Mouse (Mus musculus) intestine, embryonic 14.5 days (tissue): Measurements from ENCODE around the gene Pkd1. TPM values are rescaled to one million over a fixed set of nuclear protein-coding genes. Genes with fewer than 3 reads are reported as not detected.

Experiments
- ATAC-seq: fragments of 200-750 bp; cut with Nextera tagmentation; replicated peaks from 2 replicates; pipeline ENCODE4 v1.8.0; 2017; ENCODE audit warnings: low read depth, moderate number of reproducible peaks, moderate TSS enrichment, moderate library complexity; ENCODE audit not compliant: low FRiP score, low TSS enrichment
- DNase-seq: peaks from one replicate; pipeline ENCODE4 v3.0.0-alpha.2; 2018; ENCODE audit warnings: low spot score
- H3K27ac ChIP-seq: fragments of 300-500 bp; sonication (generic); 2 replicates; pipeline ENCODE4 v1.5.1; 2014; ENCODE audit warnings: low read depth, mild to moderate bottlenecking, control low read depth
- H3K27me3 ChIP-seq: fragments of 300-500 bp; sonication (generic); replicated peaks from 2 replicates; pipeline ENCODE4 v1.6.1; 2014; ENCODE audit warnings: low read length, control low read depth; ENCODE audit not compliant: control insufficient read depth, insufficient read depth
- H3K36me3 ChIP-seq: fragments of 300-500 bp; sonication (generic); 2 replicates; pipeline ENCODE4 v1.6.1; 2014; ENCODE audit warnings: low read length, control low read depth; ENCODE audit not compliant: control insufficient read depth, insufficient read depth
- H3K4me1 ChIP-seq: fragments of 300-500 bp; sonication (generic); replicated peaks from 2 replicates; pipeline ENCODE4 v1.6.1; 2014; ENCODE audit warnings: low read length, control low read depth, mixed read lengths; ENCODE audit not compliant: control insufficient read depth, insufficient read depth
- H3K4me2 ChIP-seq: fragments of 300-500 bp; sonication (generic); 2 replicates; pipeline ENCODE4 v1.6.1; 2014; ENCODE audit warnings: low read length
- H3K4me3 ChIP-seq: fragments of 300-500 bp; sonication (generic); 2 replicates; pipeline ENCODE4 v1.5.1; 2014; ENCODE audit warnings: low read depth, low read length, control low read depth, mixed read lengths
- H3K9ac ChIP-seq: fragments of 300-500 bp; sonication (generic); 2 replicates; pipeline ENCODE4 v1.6.1; 2014; ENCODE audit warnings: mild to moderate bottlenecking, low read length
- H3K9me3 ChIP-seq: fragments of 300-500 bp; sonication (generic); 2 replicates; pipeline ENCODE4 v1.6.1; 2016; ENCODE audit warnings: low read length, control low read depth; ENCODE audit not compliant: control insufficient read depth
- WGBS: fragments of 180-500 bp; shearing (Covaris S2); extraction: QIAGEN DNeasy Blood & Tissue Kit; methylation state at CpG from one replicate; pipeline ENCODE4 v1.1.7; 2014; 5-methylcytosine and 5-hydroxymethylcytosine counted together
- microRNA-seq: library from miRNA; unstranded; fragments of <30 nt; microRNA quantifications from one replicate; pipeline ENCODE4, GENCODE M21; 2016
- polyA plus RNA-seq: library from polyadenylated mRNA; unstranded; fragments of >200 nt; fragmentation: Nextera tagmentation; extraction: Ambion mirVana; gene quantifications from 2 replicates; pipeline ENCODE4 v1.2.1, GENCODE M21; 2014

Gene Pkd1
- polyA plus RNA-seq, 1 experiment from 2014 or later, result 26.8 TPM

- Histone ChIP-seq H3K4me3 (no peak overlapping the region), H3K36me3 (peaks cover 10% of the 10 kb centered on the region), H3K4me1 (peaks cover 23% of the 10 kb centered on the region), H3K9ac (no peak overlapping the region), H3K27ac (peak overlapping the region; percentile 77), H3K9me3 (no peaks in the 10 kb centered on the region), H3K4me2 (0 out of 2 replicates have a peak overlapping the region, but pooled peaks have one; percentile 11), H3K27me3 (no peaks in the 10 kb centered on the region)
- no peak; the same call in 1 of the 2 replicates for ATAC-seq
- DNase-seq, result no peak
- 73% methylated on average over 9 of the region's 9 CpGs for WGBS
These were observed 95.5 kb downstream of the Pkd1 start for GRCm38 (mm10) chr17:24644875-24645721.

- no peaks in the 10 kb centered on the region for H3K9me3 ChIP-seq
- H3K36me3 ChIP-seq, result peaks cover 2% of the 10 kb centered on the region
- H3K4me3 ChIP-seq, result no peak overlapping the region
- ATAC-seq (no peak), DNase-seq (no peak)
- H3K27me3 ChIP-seq, result no peaks in the 10 kb centered on the region
- H3K27ac ChIP-seq, result peak overlapping the region; percentile 77; the same call in 1 of the 2 replicates
- H3K4me2 ChIP-seq, result no peak overlapping the region
- H3K4me1 ChIP-seq, result peaks cover 20% of the 10 kb centered on the region
- no peak overlapping the region for H3K9ac ChIP-seq
- WGBS, result 80% methylated on average over 3 of the region's 3 CpGs
These were observed 96.3 kb downstream of the Pkd1 start for GRCm38 (mm10) chr17:24645916-24646315.

Small RNAs within 50 kb of the gene (microRNA-seq; reads per million reads assigned to microRNA genes)
- gene Gm24589, result not detected

Other genes with a start within 250 kb of the Pkd1 start
- gene Abca17, start 198.8 kb upstream of the Pkd1 start, polyA plus RNA-seq, result not detected in 2 replicates
- 12.8 and 15.5 TPM in 2 replicates for gene Abca3, start 197.9 kb upstream of the Pkd1 start, polyA plus RNA-seq
- 267 and 292 TPM in 2 replicates for gene Rnps1, start 135.3 kb upstream of the Pkd1 start, polyA plus RNA-seq
- gene Eci1, start 123.2 kb upstream of the Pkd1 start, polyA plus RNA-seq, result 104 and 106 TPM in 2 replicates
- 2.4 TPM in 2 replicates for gene Dnase1l2, start 106.7 kb upstream of the Pkd1 start, polyA plus RNA-seq
- gene E4f1, start 79.5 kb upstream of the Pkd1 start, polyA plus RNA-seq, result 23.2 and 23.8 TPM in 2 replicates
- 73.1 and 81.0 TPM in 2 replicates for gene Pgp, start 79.4 kb upstream of the Pkd1 start, polyA plus RNA-seq
- gene Bricd5, start 76.0 kb upstream of the Pkd1 start, polyA plus RNA-seq, result 0.50 and 0.53 TPM in 2 replicates
- gene Mlst8, start 70.8 kb upstream of the Pkd1 start, polyA plus RNA-seq, result 32.3 and 32.7 TPM in 2 replicates
- gene Caskin1, start 61.2 kb upstream of the Pkd1 start, polyA plus RNA-seq, result 2.1 and 2.8 TPM in 2 replicates
- 97.3 and 104 TPM in 2 replicates for gene Traf7, start 21.9 kb upstream of the Pkd1 start, polyA plus RNA-seq
- gene Rab26, start 15.6 kb upstream of the Pkd1 start, polyA plus RNA-seq, result 2.6 and 5.7 TPM in 2 replicates
- 55.8 and 59.3 TPM in 2 replicates for gene Tsc2, start 82.8 kb downstream of the Pkd1 start, polyA plus RNA-seq
- 18.6 and 22.9 TPM in 2 replicates for gene Nthl1, start 82.8 kb downstream of the Pkd1 start, polyA plus RNA-seq
- 51.7 and 58.2 TPM in 2 replicates for gene Slc9a3r2, start 100.5 kb downstream of the Pkd1 start, polyA plus RNA-seq
- not detected in 2 replicates for gene Npw, start 108.6 kb downstream of the Pkd1 start, polyA plus RNA-seq
- gene Zfp598, start 119.9 kb downstream of the Pkd1 start, polyA plus RNA-seq, result 28.0 and 30.6 TPM in 2 replicates
- gene Syngr3, start 140.1 kb downstream of the Pkd1 start, polyA plus RNA-seq, result 7.5 and 7.7 TPM in 2 replicates
- 48.1 and 48.5 TPM in 2 replicates for gene Gfer, start 146.3 kb downstream of the Pkd1 start, polyA plus RNA-seq
- gene Noxo1, start 146.4 kb downstream of the Pkd1 start, polyA plus RNA-seq, result 6.4 and 7.2 TPM in 2 replicates
- 86.2 and 90.1 TPM in 2 replicates for gene Tbl3, start 157.8 kb downstream of the Pkd1 start, polyA plus RNA-seq
- gene Rnf151, start 168.2 kb downstream of the Pkd1 start, polyA plus RNA-seq, result 0.15 TPM in 2 replicates
- 1,745 and 1,859 TPM in 2 replicates for gene Rps2, start 168.3 kb downstream of the Pkd1 start, polyA plus RNA-seq
- gene Ndufb10, start 174.6 kb downstream of the Pkd1 start, polyA plus RNA-seq, result 258 and 296 TPM in 2 replicates
- not detected in 2 replicates for gene Rpl3l, start 178.0 kb downstream of the Pkd1 start, polyA plus RNA-seq
- 32.3 and 33.9 TPM in 2 replicates for gene Msrb1, start 186.8 kb downstream of the Pkd1 start, polyA plus RNA-seq
- 0.24 and 1.1 TPM in 2 replicates for gene Hs3st6, start 203.2 kb downstream of the Pkd1 start, polyA plus RNA-seq